16 mouse cellular contexts compared by ENCODE assay signal in genomic region chr12:15912959-15913358, GRCm38 (mm10).
DNase-seq lines count a peak whose midpoint lies in the region; ATAC-seq lines count a peak whose summit lies in the region.
"Had no signal": no experiment of that assay in that cellular context is flagged by ENCODE, and none has a peak within 500 bp of the region (broad histone marks: within the 10 kb centered on the region; RNA-seq: fewer than 3 reads in every experiment).

No protein-coding gene starts in this region.

- no peak for DNase-seq in MN1 (ENCODE audit: low spot score)
- DNase-seq in left cerebral cortex, postnatal 25 days (ENCODE audit: low spot score in 2 of 2) = no peak
- DNase-seq in cerebellum, adult 18-20 months = no peak
- DNase-seq: adrenal gland, adult 2 months; adrenal gland, postnatal 10 days; adrenal gland, postnatal 25 days; cerebellum, adult 11 months; cerebellum, adult 2 months; cerebellum, adult 9-10 months; cerebellum, postnatal 10 days; cerebellum, postnatal 25 days; embryo, embryonic 11 days had no signal

- intact Hi-C loops in left cerebral cortex, postnatal 25 days (cut with DNase I) = no loop called here

- ATAC-seq in CD4-positive, CD25-positive, alpha-beta regulatory T cell, adult 4 months = peak; percentile 47
- peak; percentile 53 for ATAC-seq in granulocyte monocyte progenitor cell, adult 5-6 weeks (replicated peaks; ENCODE audit: poor library complexity, severe bottlenecking)
- ATAC-seq: forebrain, embryonic 14.5 days; forebrain, embryonic 16.5 days had no signal
